8 mouse cellular contexts compared by ENCODE assay signal in the genomic region with DNA sequence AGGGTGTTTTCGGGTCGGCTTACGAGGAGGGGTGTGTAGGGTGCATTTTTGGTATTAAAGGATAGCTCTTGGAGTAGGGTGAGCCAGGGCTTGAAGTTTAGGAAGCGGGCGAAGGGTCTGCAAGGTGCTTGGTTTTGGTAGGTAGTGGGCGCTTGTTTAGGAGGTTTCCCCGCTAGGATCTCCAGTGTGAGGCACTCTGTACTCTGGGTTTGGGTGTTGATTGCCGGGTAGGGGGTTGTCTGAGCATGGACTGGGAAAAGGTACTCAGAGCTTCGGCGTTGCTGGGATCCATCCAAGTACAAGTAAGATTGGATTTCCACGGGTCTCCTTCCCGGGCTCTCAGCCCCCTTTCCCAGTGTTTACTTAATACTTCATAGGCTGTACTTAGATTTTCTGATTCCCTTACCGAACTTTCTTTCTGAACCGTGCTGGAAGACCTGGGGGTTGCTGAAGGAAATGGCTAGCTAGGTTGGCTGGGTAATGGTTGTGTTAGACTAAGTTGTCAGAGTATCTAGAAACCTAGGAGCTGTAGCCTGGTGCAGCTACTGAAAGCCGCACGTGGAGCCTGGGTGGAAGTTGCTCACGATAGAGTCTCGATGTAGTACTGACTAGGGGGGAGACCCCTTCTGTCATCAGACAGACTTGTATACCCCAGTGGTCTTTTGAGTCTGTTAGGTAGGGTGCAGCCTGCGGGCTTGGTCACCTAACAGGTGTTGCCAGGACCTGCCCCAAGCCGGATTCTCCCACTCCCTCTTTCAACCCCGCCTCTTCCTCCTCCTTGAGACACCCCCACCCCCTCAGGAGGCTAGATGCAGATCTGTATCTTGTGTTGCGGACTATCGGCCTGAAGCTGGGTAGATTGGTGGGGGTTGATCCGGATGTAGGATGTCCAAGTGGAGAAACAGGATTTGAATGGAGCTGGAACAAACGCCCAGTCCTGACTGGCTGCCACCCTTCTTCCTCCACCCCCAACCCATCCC. TPM values are rescaled to one million over a fixed set of nuclear protein-coding genes. Genes with fewer than 3 reads are reported as not detected.
DNase-seq lines count a peak whose midpoint lies in the region; ATAC-seq and TF ChIP-seq lines count a peak whose summit lies in the region.

No protein-coding gene starts in this region.

- WGBS in forebrain, embryonic 13.5 days: 5% methylated on average over 25 of the region's 25 CpGs
- WGBS in lung, postnatal 0 days: 2% methylated on average over 25 of the region's 25 CpGs

- no peak overlapping the region for H3K27ac ChIP-seq in forebrain, embryonic 13.5 days
- peak overlapping the region; percentile 48 for H3K27ac ChIP-seq in lung, postnatal 0 days (ENCODE audit: low read length)

- peak overlapping the region; percentile 91 for H3K4me2 ChIP-seq in forebrain, embryonic 13.5 days
- peak overlapping the region; percentile 83 for H3K4me2 ChIP-seq in lung, postnatal 0 days (replicated peaks; ENCODE audit: low read depth, low read length)

- TF ChIP-seq CTCF in lung, postnatal 0 days (IDR thresholded peaks at IDR 0.05): no peak

- peak; percentile 62 for TF ChIP-seq EP300 in lung, postnatal 0 days (IDR thresholded peaks at IDR 0.05)

- H3K9me3 ChIP-seq in forebrain, embryonic 13.5 days (replicated peaks): no peaks in the 10 kb centered on the region
- H3K9me3 ChIP-seq in lung, postnatal 0 days (ENCODE audit: low read length): no peaks in the 10 kb centered on the region

- peaks cover 6% of the 10 kb centered on the region for H3K36me3 ChIP-seq in forebrain, embryonic 13.5 days (ENCODE audit: poor library complexity, severe bottlenecking)
- peaks cover 14% of the 10 kb centered on the region; the same call in 1 of the 2 replicates for H3K36me3 ChIP-seq in lung, postnatal 0 days (ENCODE audit: insufficient read depth, low read length)

- peaks cover 16% of the 10 kb centered on the region for H3K4me1 ChIP-seq in forebrain, embryonic 13.5 days
- H3K4me1 ChIP-seq in lung, postnatal 0 days (ENCODE audit: insufficient read depth, low read depth, low read length): peaks cover 9% of the 10 kb centered on the region

- peaks cover 36% of the 10 kb centered on the region for H3K27me3 ChIP-seq in forebrain, embryonic 13.5 days
- H3K27me3 ChIP-seq in lung, postnatal 0 days (replicated peaks; ENCODE audit: insufficient read depth, low read length): no peaks in the 10 kb centered on the region

- intact Hi-C loops in left cerebral cortex, postnatal 4 days (cut with DNase I): no loop called here
- intact Hi-C loops in left cerebral cortex, postnatal 25 days (cut with DNase I): no loop called here

- peak overlapping the region; percentile 51 for H3K4me3 ChIP-seq in forebrain, embryonic 13.5 days
- peak overlapping the region; percentile 57 for H3K4me3 ChIP-seq in lung, postnatal 0 days (ENCODE audit: low read depth, low read length)

- H3K9ac ChIP-seq in forebrain, embryonic 13.5 days: peak overlapping the region; percentile 63; the same call in 1 of the 2 replicates
- peak overlapping the region; percentile 50 for H3K9ac ChIP-seq in lung, postnatal 0 days (replicated peaks; ENCODE audit: low read depth)

- peak; percentile 41 for DNase-seq in thymus, postnatal 0 days (ENCODE audit: low spot score)
- DNase-seq in thymus, postnatal 4 days: no peak
- peak; percentile 59 for DNase-seq in kidney, adult 11 months
- DNase-seq in lung, postnatal 0 days (ENCODE audit: low spot score): peak; percentile 84
- DNase-seq in urinary bladder, adult 2 months (ENCODE audit: low spot score): peak; percentile 41
- no peak for DNase-seq in left cerebral cortex, postnatal 4 days
- no peak for DNase-seq in left cerebral cortex, postnatal 25 days (ENCODE audit: low spot score in 2 of 2)

- peak; percentile 9; the same call in 1 of the 2 replicates for ATAC-seq in forebrain, embryonic 13.5 days
- ATAC-seq in lung, postnatal 0 days: peak; percentile 20

RNA-seq across cellular contexts. Expression of gene Nr4a1, which starts 13.3 kb away (rescaled TPM):
- 24.4 and 27.4 TPM in 2 replicates for polyA plus RNA-seq in thymus, postnatal 0 days (2015; fragmentation: Nextera tagmentation; extraction: Ambion mirVana)
- polyA plus RNA-seq in forebrain, embryonic 13.5 days (2015; fragmentation: Nextera tagmentation; extraction: Ambion mirVana): 2.4 and 2.9 TPM in 2 replicates
- 7.8 and 11.8 TPM in 2 replicates for polyA plus RNA-seq in lung, postnatal 0 days (2015; fragmentation: Nextera tagmentation; extraction: Ambion mirVana)
- polyA plus RNA-seq in urinary bladder, adult 2 months (2012; rRNA removed): 11.7 and 12.4 TPM in 2 replicates
- 10 to 100 TPM; 20.1 to 22.6 TPM for total RNA-seq in left cerebral cortex, postnatal 4 days (2021)
- total RNA-seq in left cerebral cortex, postnatal 25 days (2021): 100 to 1,000 TPM; 111 to 133 TPM

RNA-seq across cellular contexts. Expression of gene Atg101, which starts 16.7 kb away (rescaled TPM):
- 95.1 and 103 TPM in 2 replicates for polyA plus RNA-seq in thymus, postnatal 0 days (2015; fragmentation: Nextera tagmentation; extraction: Ambion mirVana)
- 81.6 and 85.1 TPM in 2 replicates for polyA plus RNA-seq in forebrain, embryonic 13.5 days (2015; fragmentation: Nextera tagmentation; extraction: Ambion mirVana)
- 73.1 and 74.2 TPM in 2 replicates for polyA plus RNA-seq in lung, postnatal 0 days (2015; fragmentation: Nextera tagmentation; extraction: Ambion mirVana)
- 40.5 and 54.0 TPM in 2 replicates for polyA plus RNA-seq in urinary bladder, adult 2 months (2012; rRNA removed)
- total RNA-seq in left cerebral cortex, postnatal 4 days (2021): 10 to 100 TPM; 36.5 to 37.1 TPM
- total RNA-seq in left cerebral cortex, postnatal 25 days (2021): 10 to 100 TPM; 40.3 to 43.6 TPM

RNA-seq across cellular contexts. Expression of gene 6030408B16Rik, which starts 25.7 kb away (rescaled TPM):
- polyA plus RNA-seq in thymus, postnatal 0 days (2015; fragmentation: Nextera tagmentation; extraction: Ambion mirVana): 0.22 and 0.40 TPM in 2 replicates
- polyA plus RNA-seq in forebrain, embryonic 13.5 days (2015; fragmentation: Nextera tagmentation; extraction: Ambion mirVana): 0.23 and 0.25 TPM in 2 replicates
- 74.9 and 82.4 TPM in 2 replicates for polyA plus RNA-seq in lung, postnatal 0 days (2015; fragmentation: Nextera tagmentation; extraction: Ambion mirVana)
- polyA plus RNA-seq in urinary bladder, adult 2 months (2012; rRNA removed): 2.2 and 3.5 TPM in 2 replicates
- total RNA-seq in left cerebral cortex, postnatal 4 days (2021): under 1 TPM in 1 of 2 experiments, not detected in 1; 0.56 TPM
- not detected for total RNA-seq in left cerebral cortex, postnatal 25 days (2021)

RNA-seq across cellular contexts. Expression of gene Grasp, which starts 43.4 kb away (rescaled TPM):
- polyA plus RNA-seq in thymus, postnatal 0 days (2015; fragmentation: Nextera tagmentation; extraction: Ambion mirVana): 1.2 TPM in 2 replicates
- polyA plus RNA-seq in forebrain, embryonic 13.5 days (2015; fragmentation: Nextera tagmentation; extraction: Ambion mirVana): 1.3 and 1.5 TPM in 2 replicates
- polyA plus RNA-seq in lung, postnatal 0 days (2015; fragmentation: Nextera tagmentation; extraction: Ambion mirVana): 8.2 and 8.6 TPM in 2 replicates
- 8.7 and 9.7 TPM in 2 replicates for polyA plus RNA-seq in urinary bladder, adult 2 months (2012; rRNA removed)
- 10 to 100 TPM; 12.3 to 13.5 TPM for total RNA-seq in left cerebral cortex, postnatal 4 days (2021)
- 10 to 100 TPM; 84.2 to 95.8 TPM for total RNA-seq in left cerebral cortex, postnatal 25 days (2021)

Comparison
In these comparisons a context has a peak if more than half of its experiments do, and no peak if none do; other contexts are left out.
1. DNase-seq: peak in thymus, postnatal 0 days (single experiment), kidney, adult 11 months (single experiment), lung, postnatal 0 days (single experiment) and urinary bladder, adult 2 months (single experiment); none in thymus, postnatal 4 days (single experiment), left cerebral cortex, postnatal 4 days (single experiment) and left cerebral cortex, postnatal 25 days (0 of 2).
2. RNA of gene 6030408B16Rik, which starts 25.7 kb away (polyA plus RNA-seq): 74.9 to 82.4 TPM in lung, postnatal 0 days; 2.2 to 3.5 TPM in urinary bladder, adult 2 months, 0.23 to 0.25 TPM in forebrain, embryonic 13.5 days and 0.22 to 0.40 TPM in thymus, postnatal 0 days; every median in the first group is over 10 times any median in the second.